22 mouse cellular contexts compared by ENCODE assay signal in genomic region chr1:87807751-87808150, GRCm38 (mm10).
"Had no signal": no experiment of that assay in that cellular context is flagged by ENCODE, and none has a peak within 500 bp of the region (broad histone marks: within the 10 kb centered on the region; RNA-seq: fewer than 3 reads in every experiment).

No protein-coding gene starts in this region.

- H3K27me3 ChIP-seq: heart, embryonic 13.5 days; heart, embryonic 15.5 days; hindbrain, embryonic 13.5 days; hindbrain, embryonic 15.5 days; intestine, embryonic 15.5 days; limb, embryonic 12.5 days had no signal

- H3K27ac ChIP-seq: heart, adult 2 months; heart, embryonic 13.5 days; heart, embryonic 15.5 days; hindbrain, embryonic 10.5 days; hindbrain, embryonic 13.5 days; hindbrain, embryonic 15.5 days; intestine, embryonic 15.5 days; layer of hippocampus, adult 2 months; left cerebral cortex, adult 2 months; limb, embryonic 10.5 days; limb, embryonic 12.5 days had no signal

- H3K4me3 ChIP-seq: heart, adult 2 months; heart, embryonic 13.5 days; heart, embryonic 15.5 days; hindbrain, embryonic 10.5 days; hindbrain, embryonic 13.5 days; hindbrain, embryonic 15.5 days; intestine, embryonic 15.5 days; layer of hippocampus, adult 2 months; left cerebral cortex, adult 2 months; limb, embryonic 10.5 days; limb, embryonic 12.5 days had no signal

- H3K4me2 ChIP-seq: heart, embryonic 11.5 days; heart, embryonic 13.5 days; heart, embryonic 15.5 days; hindbrain, embryonic 13.5 days; hindbrain, embryonic 15.5 days; intestine, embryonic 15.5 days; limb, embryonic 12.5 days had no signal

- H3K4me1 ChIP-seq: heart, embryonic 13.5 days; heart, embryonic 15.5 days; hindbrain, embryonic 10.5 days; hindbrain, embryonic 13.5 days; hindbrain, embryonic 15.5 days; intestine, embryonic 15.5 days; limb, embryonic 10.5 days; limb, embryonic 12.5 days had no signal

- ATAC-seq: forebrain, postnatal 0 days; inflammation-experienced regulatory T-cells, adult 6 months; intestine, embryonic 15.5 days; intestine, postnatal 0 days had no signal

- DNase-seq: forebrain, postnatal 0 days; gastrocnemius, postnatal 14 days; heart, adult 2 months; heart, postnatal 4 days; kidney, adult 18-20 months; kidney, adult 8-10 months; kidney, postnatal 10 days; kidney, postnatal 25 days; kidney, postnatal 4 days had no signal

- H3K9me3 ChIP-seq: heart, embryonic 15.5 days; hindbrain, embryonic 13.5 days; hindbrain, embryonic 15.5 days; intestine, embryonic 15.5 days; limb, embryonic 10.5 days had no signal

- H3K36me3 ChIP-seq: heart, embryonic 13.5 days; heart, embryonic 15.5 days; hindbrain, embryonic 10.5 days; hindbrain, embryonic 13.5 days; hindbrain, embryonic 15.5 days; intestine, embryonic 15.5 days; limb, embryonic 10.5 days; limb, embryonic 12.5 days had no signal

- H3K9ac ChIP-seq: forebrain, postnatal 0 days; heart, embryonic 13.5 days; heart, embryonic 15.5 days; hindbrain, embryonic 13.5 days; hindbrain, embryonic 15.5 days; intestine, embryonic 15.5 days; limb, embryonic 12.5 days had no signal
